Mouse (Mus musculus): ENCODE data around the gene Lrrc43. TPM values are rescaled to one million over a fixed set of nuclear protein-coding genes. Genes with fewer than 3 reads are reported as not detected.
"Not testable (repeated sequence)": the region's sequence is repeated elsewhere in the genome, so short reads cannot be mapped to it uniquely, and the experiment has no call there.

The Lrrc43 gene
- polyA plus RNA-seq, 1 experiment from 2014 or later, result not detected

DNA sequence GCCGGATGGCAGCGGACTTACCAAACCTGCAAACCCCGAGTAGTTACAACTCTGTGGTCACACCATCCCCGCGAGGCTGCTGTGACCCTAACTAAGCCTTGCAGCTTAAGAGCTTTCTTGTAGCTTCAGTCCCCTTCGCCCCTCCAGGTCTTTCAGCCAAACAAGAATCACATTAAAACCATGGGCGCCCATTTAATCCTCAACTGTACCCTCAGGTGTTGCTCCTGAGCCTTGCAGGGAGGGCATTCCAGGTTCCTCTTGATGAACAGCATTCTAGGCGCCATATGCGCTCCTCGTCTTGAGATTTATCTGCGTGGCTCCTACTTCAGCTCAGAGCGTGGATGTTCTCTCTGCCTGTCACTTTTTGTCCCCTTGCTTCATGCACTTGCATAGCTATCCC is 19.8 kb downstream of the Lrrc43 start:
- no peaks in the 10 kb centered on the region for H3K4me1 ChIP-seq (ENCODE audit: control insufficient read depth, insufficient read depth, low read length)
- no peak for ATAC-seq (ENCODE audit: low FRiP score, low TSS enrichment)
- no peaks in the 10 kb centered on the region for H3K9me3 ChIP-seq (ENCODE audit: control insufficient read depth, low read length)
- H3K27me3 ChIP-seq (ENCODE audit: control insufficient read depth, insufficient read depth, low read length), result peaks cover 14% of the 10 kb centered on the region
- peak overlapping the region; percentile 89 for H3K4me2 ChIP-seq (replicated peaks; ENCODE audit: low read depth, low read length)
- H3K4me3 ChIP-seq (ENCODE audit: low read length), result peak overlapping the region; percentile 61
- H3K27ac ChIP-seq (ENCODE audit: low read depth, low read length), result no peak overlapping the region
- WGBS, result 8% methylated on average over 12 of the region's 12 CpGs
- peaks cover 2% of the 10 kb centered on the region; the same call in 1 of the 2 replicates for H3K36me3 ChIP-seq (ENCODE audit: control insufficient read depth, insufficient read depth, low read length)
- H3K9ac ChIP-seq (ENCODE audit: low read depth, low read length), result peak overlapping the region; percentile 58; the same call in 1 of the 2 replicates

DNA sequence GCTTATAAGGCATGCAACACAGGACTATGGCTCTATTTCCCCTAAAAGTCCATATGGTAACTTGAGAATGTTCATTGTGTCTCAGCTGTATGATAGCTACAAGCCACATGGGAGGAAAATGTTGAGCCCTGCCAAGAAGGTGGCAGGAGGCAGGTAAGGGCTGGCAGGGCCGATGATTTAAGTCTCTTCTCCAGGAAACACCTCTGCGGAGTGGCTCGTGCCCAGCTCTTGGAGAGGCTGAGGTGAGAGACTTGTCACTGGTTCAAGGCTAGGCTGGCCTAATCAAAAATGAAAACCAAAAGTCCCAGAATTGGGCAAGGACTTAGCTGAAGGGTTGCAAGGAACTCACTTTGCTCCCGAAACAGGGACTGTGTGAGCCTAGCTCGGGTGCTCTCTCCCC is 21.1 kb downstream of the Lrrc43 start, which contains the start of gene B3gnt4:
B3gnt4 (plus strand) TSS at position 301 of the 400 bp plus-strand sequence.
- Histone ChIP-seq H3K9me3 (ENCODE audit: control insufficient read depth, low read length) (no peaks in the 10 kb centered on the region), H3K4me2 (replicated peaks; ENCODE audit: low read depth, low read length) (no peak within 1 kb of the TSS), H3K4me1 (ENCODE audit: control insufficient read depth, insufficient read depth, low read length) (no peaks in the 10 kb centered on the region), H3K4me3 (ENCODE audit: low read length) (no peak within 1 kb of the TSS), H3K36me3 (ENCODE audit: control insufficient read depth, insufficient read depth, low read length) (peaks cover 4% of the 10 kb centered on the region; the same call in 1 of the 2 replicates), H3K27me3 (ENCODE audit: control insufficient read depth, insufficient read depth, low read length) (peaks cover 13% of the 10 kb centered on the region), H3K27ac (ENCODE audit: low read depth, low read length) (no peak within 1 kb of the TSS), H3K9ac (ENCODE audit: low read depth, low read length) (no peak within 1 kb of the TSS)
- ATAC-seq (ENCODE audit: low FRiP score, low TSS enrichment), result no peak
- 83% methylated on average over 5 of the region's 5 CpGs for WGBS

GRCm38 (mm10) chr5:123511426-123511825 is 22.3 kb downstream of the Lrrc43 start:
- not testable (repeated sequence) for H3K27ac ChIP-seq (ENCODE audit: low read depth, low read length); H3K4me3 ChIP-seq (ENCODE audit: low read length); H3K9me3 ChIP-seq (ENCODE audit: control insufficient read depth, low read length); H3K4me2 ChIP-seq (replicated peaks; ENCODE audit: low read depth, low read length); ATAC-seq (ENCODE audit: low FRiP score, low TSS enrichment); H3K9ac ChIP-seq (ENCODE audit: low read depth, low read length); H3K4me1 ChIP-seq (ENCODE audit: control insufficient read depth, insufficient read depth, low read length)
- peaks cover 13% of the 10 kb centered on the region for H3K27me3 ChIP-seq (ENCODE audit: control insufficient read depth, insufficient read depth, low read length)
- H3K36me3 ChIP-seq (ENCODE audit: control insufficient read depth, insufficient read depth, low read length), result peaks cover 17% of the 10 kb centered on the region
- WGBS, result 87% methylated on average over 3 of the region's 3 CpGs

DNA sequence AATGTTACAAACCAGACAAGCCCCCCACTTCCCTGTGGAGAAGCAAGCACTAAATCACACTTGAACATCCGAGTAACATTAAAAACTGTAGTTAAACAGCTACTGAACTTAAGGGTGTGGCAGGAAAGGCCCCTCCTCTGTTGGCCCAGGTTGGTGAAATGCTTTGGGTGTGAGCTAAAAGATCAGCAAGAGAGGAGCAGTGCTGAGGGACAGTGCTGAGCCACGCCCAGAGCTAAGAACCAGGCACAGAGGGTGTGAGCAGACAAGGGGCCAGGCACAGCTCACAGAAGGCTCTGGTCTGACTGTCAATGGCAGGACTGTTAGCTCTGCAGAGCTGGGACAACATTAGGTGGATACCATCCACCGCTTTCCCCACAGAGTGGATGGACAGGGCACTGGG is 23.0 kb downstream of the Lrrc43 start:
- H3K27me3 ChIP-seq (ENCODE audit: control insufficient read depth, insufficient read depth, low read length), result peaks cover 9% of the 10 kb centered on the region
- H3K9ac ChIP-seq (ENCODE audit: low read depth, low read length), result no peak overlapping the region
- H3K9me3 ChIP-seq (ENCODE audit: control insufficient read depth, low read length), result no peaks in the 10 kb centered on the region
- no peaks in the 10 kb centered on the region for H3K4me1 ChIP-seq (ENCODE audit: control insufficient read depth, insufficient read depth, low read length)
- no peak overlapping the region for H3K4me2 ChIP-seq (replicated peaks; ENCODE audit: low read depth, low read length)
- no peak for ATAC-seq (ENCODE audit: low FRiP score, low TSS enrichment)
- no peak overlapping the region for H3K4me3 ChIP-seq (ENCODE audit: low read length)
- peaks cover 21% of the 10 kb centered on the region for H3K36me3 ChIP-seq (ENCODE audit: control insufficient read depth, insufficient read depth, low read length)
- 71% methylated on average over 3 of the region's 3 CpGs for WGBS
- no peak overlapping the region for H3K27ac ChIP-seq (ENCODE audit: low read depth, low read length)

- no peak overlapping the region for H3K9ac ChIP-seq (ENCODE audit: low read depth, low read length)
- no peaks in the 10 kb centered on the region for H3K4me1 ChIP-seq (ENCODE audit: control insufficient read depth, insufficient read depth, low read length)
- ATAC-seq (ENCODE audit: low FRiP score, low TSS enrichment), result no peak
- H3K9me3 ChIP-seq (ENCODE audit: control insufficient read depth, low read length), result no peaks in the 10 kb centered on the region
- no peak overlapping the region for H3K27ac ChIP-seq (ENCODE audit: low read depth, low read length)
- no peak overlapping the region for H3K4me2 ChIP-seq (replicated peaks; ENCODE audit: low read depth, low read length)
- H3K4me3 ChIP-seq (ENCODE audit: low read length), result no peak overlapping the region
- WGBS, result 90% methylated on average over 5 of the region's 5 CpGs
- no peaks in the 10 kb centered on the region; the same call in 1 of the 2 replicates for H3K27me3 ChIP-seq (ENCODE audit: control insufficient read depth, insufficient read depth, low read length)
- peaks cover 36% of the 10 kb centered on the region for H3K36me3 ChIP-seq (ENCODE audit: control insufficient read depth, insufficient read depth, low read length)
Measured at GRCm38 (mm10) chr5:123514871-123515270, 25.8 kb downstream of the Lrrc43 start.

DNA sequence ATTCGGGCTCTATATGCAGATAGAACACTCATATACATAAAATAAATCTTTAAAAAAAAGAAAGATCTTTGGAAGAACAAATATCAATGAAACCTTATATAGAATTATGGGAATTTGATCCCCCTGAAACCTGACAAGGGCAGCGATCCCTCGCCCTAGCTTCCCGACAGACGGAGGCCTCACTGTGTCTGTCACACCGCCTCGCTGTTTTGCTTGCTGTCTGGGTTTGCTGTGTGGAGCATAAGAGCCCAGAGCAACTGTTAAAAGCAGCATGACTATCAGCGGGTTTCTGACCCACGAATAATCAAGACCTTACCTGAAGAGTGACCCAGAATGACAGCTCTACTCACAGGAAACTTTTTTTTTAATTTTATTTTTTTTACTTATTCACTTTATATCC is 31.6 kb downstream of the Lrrc43 start:
- Histone ChIP-seq H3K9me3 (ENCODE audit: control insufficient read depth, low read length) (no peaks in the 10 kb centered on the region), H3K4me1 (ENCODE audit: control insufficient read depth, insufficient read depth, low read length) (peaks cover 4% of the 10 kb centered on the region; the same call in 1 of the 2 replicates), H3K27ac (ENCODE audit: low read depth, low read length) (no peak overlapping the region), H3K27me3 (ENCODE audit: control insufficient read depth, insufficient read depth, low read length) (no peaks in the 10 kb centered on the region), H3K9ac (ENCODE audit: low read depth, low read length) (no peak overlapping the region), H3K36me3 (ENCODE audit: control insufficient read depth, insufficient read depth, low read length) (peaks cover 27% of the 10 kb centered on the region), H3K4me2 (replicated peaks; ENCODE audit: low read depth, low read length) (no peak overlapping the region), H3K4me3 (ENCODE audit: low read length) (no peak overlapping the region)
- ATAC-seq (ENCODE audit: low FRiP score, low TSS enrichment), result no peak
- 74% methylated on average over 9 of the region's 9 CpGs for WGBS

DNA sequence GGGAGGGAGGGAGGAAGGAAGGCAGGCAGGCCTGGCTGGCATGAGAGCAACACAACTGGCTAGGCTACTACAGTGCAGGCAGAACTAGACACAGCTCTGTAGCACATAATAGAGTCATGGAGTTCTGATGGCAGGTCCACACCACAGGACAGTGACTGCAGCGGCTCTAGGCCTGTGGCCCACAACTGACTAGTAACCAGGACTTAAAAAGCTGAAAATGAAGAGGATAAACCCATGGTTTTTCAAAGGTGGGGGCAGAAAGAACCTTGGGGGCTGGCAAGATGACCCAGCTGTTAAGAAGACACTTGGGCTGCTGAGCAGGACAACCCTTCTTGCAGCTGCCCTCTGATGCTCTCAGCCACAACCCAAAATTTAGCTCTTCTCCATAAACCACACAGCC is 32.5 kb downstream of the Lrrc43 start:
- peaks cover 18% of the 10 kb centered on the region for H3K36me3 ChIP-seq (ENCODE audit: control insufficient read depth, insufficient read depth, low read length)
- H3K4me3 ChIP-seq (ENCODE audit: low read length), result no peak overlapping the region
- H3K4me1 ChIP-seq (ENCODE audit: control insufficient read depth, insufficient read depth, low read length), result peaks cover 4% of the 10 kb centered on the region; the same call in 1 of the 2 replicates
- H3K27ac ChIP-seq (ENCODE audit: low read depth, low read length), result no peak overlapping the region
- H3K9ac ChIP-seq (ENCODE audit: low read depth, low read length), result no peak overlapping the region
- no peak for ATAC-seq (ENCODE audit: low FRiP score, low TSS enrichment)
- WGBS, result 95% methylated on average over 1 of the region's 1 CpGs
- no peak overlapping the region for H3K4me2 ChIP-seq (replicated peaks; ENCODE audit: low read depth, low read length)
- no peaks in the 10 kb centered on the region for H3K27me3 ChIP-seq (ENCODE audit: control insufficient read depth, insufficient read depth, low read length)
- no peaks in the 10 kb centered on the region for H3K9me3 ChIP-seq (ENCODE audit: control insufficient read depth, low read length)

- no peak for ATAC-seq (ENCODE audit: low FRiP score, low TSS enrichment)
- 88% methylated on average over 1 of the region's 1 CpGs for WGBS
Measured at GRCm38 (mm10) chr5:123522166-123522565, 33.1 kb downstream of the Lrrc43 start.

GRCm38 (mm10) chr5:123523692-123524392 is 34.7 kb downstream of the Lrrc43 start, which contains the start of gene Diablo:
Gene Diablo (minus strand): TSS chr5:123524176.
- peak within 1 kb of the TSS; percentile 86 for H3K9ac ChIP-seq (ENCODE audit: low read depth, low read length)
- H3K4me3 ChIP-seq (ENCODE audit: low read length), result peak within 1 kb of the TSS; percentile 93
- H3K27ac ChIP-seq (ENCODE audit: low read depth, low read length), result no peak within 1 kb of the TSS
- WGBS, result under 1% methylated on average over 82 of the region's 82 CpGs
- H3K27me3 ChIP-seq (ENCODE audit: control insufficient read depth, insufficient read depth, low read length), result no peaks in the 10 kb centered on the region
- H3K9me3 ChIP-seq (ENCODE audit: control insufficient read depth, low read length), result no peaks in the 10 kb centered on the region
- H3K4me1 ChIP-seq (ENCODE audit: control insufficient read depth, insufficient read depth, low read length), result peaks cover 4% of the 10 kb centered on the region; the same call in 1 of the 2 replicates
- ATAC-seq (ENCODE audit: low FRiP score, low TSS enrichment), result peak; percentile 97
- peak within 1 kb of the TSS; percentile 90 for H3K4me2 ChIP-seq (replicated peaks; ENCODE audit: low read depth, low read length)
- peaks cover 9% of the 10 kb centered on the region for H3K36me3 ChIP-seq (ENCODE audit: control insufficient read depth, insufficient read depth, low read length)

More at GRCm38 (mm10) chr5:123522166-123522565, 33.1 kb downstream of the Lrrc43 start:
- Histone ChIP-seq H3K27ac (ENCODE audit: low read depth, low read length) (no peak overlapping the region), H3K9ac (ENCODE audit: low read depth, low read length) (no peak overlapping the region; the same call in 1 of the 2 replicates), H3K9me3 (ENCODE audit: control insufficient read depth, low read length) (no peaks in the 10 kb centered on the region), H3K36me3 (ENCODE audit: control insufficient read depth, insufficient read depth, low read length) (peaks cover 14% of the 10 kb centered on the region), H3K4me3 (ENCODE audit: low read length) (no peak overlapping the region), H3K27me3 (ENCODE audit: control insufficient read depth, insufficient read depth, low read length) (no peaks in the 10 kb centered on the region), H3K4me2 (replicated peaks; ENCODE audit: low read depth, low read length) (no peak overlapping the region), H3K4me1 (ENCODE audit: control insufficient read depth, insufficient read depth, low read length) (peaks cover 4% of the 10 kb centered on the region; the same call in 1 of the 2 replicates)

All from kidney, embryonic 14.5 days (tissue).